Mouse (Mus musculus) 3T3-L1 (cell line): ENCODE measurements around the gene Mvd.

Source experiments
- DNase-seq: peaks from one replicate; pipeline ENCODE4 v3.0.0-alpha.2; 2015; ENCODE audit warnings: low read depth, low spot score

Mvd gene

DNA sequence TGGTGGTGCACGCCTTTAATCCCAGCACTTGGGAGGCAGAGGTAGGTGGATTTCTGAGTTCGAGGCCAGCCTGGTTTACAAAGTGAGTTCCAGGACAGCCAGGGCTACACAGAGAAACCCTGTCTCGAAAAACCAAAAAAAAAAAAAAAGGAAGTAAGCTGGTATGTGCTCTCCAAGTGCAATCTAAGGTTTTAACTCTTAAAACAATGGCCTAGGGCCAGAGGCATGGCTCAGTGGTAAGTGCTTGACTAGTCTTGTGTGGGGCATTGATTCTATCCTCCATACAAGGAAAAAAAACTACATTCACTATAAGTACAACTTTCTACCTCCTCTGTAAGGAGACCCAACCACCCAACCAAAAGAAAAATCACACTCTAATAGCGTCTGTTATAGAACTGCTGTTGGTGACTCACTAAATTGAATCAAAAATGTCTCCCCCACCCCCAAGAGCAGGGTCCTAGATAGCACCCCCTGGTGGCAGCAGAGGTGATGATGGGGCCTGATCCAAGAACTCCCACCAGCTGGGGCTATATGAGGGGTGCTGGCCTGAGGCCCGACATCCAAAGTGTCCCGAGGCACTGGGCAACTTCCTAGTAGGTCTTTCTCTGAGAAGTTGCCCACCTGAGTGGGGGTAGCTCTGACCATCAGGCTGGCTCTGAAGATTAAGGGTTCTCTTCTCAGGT lies 16.1 kb upstream of the Mvd start:
- DNase-seq: no peak

DNA sequence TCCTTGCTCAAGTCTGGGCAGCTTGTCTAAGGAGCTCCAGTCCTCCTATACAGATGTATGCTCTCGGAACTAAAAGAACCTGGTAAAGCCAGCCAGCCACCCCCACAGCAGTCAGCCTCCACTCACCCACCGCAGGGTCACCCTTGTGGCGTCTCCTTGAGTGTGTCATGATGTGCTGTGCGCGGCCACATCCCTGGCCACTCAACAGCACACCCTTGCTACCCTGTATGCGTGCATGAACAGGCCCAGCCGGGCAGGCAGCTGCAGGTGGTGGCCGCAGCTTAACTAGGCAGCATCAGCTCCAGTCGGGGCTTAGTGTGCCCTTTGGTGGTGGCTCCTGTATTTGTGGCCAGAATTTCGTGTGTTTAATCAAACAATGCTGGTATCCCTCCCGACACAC lies 13.9 kb upstream of the Mvd start:
- no peak for DNase-seq

DNA sequence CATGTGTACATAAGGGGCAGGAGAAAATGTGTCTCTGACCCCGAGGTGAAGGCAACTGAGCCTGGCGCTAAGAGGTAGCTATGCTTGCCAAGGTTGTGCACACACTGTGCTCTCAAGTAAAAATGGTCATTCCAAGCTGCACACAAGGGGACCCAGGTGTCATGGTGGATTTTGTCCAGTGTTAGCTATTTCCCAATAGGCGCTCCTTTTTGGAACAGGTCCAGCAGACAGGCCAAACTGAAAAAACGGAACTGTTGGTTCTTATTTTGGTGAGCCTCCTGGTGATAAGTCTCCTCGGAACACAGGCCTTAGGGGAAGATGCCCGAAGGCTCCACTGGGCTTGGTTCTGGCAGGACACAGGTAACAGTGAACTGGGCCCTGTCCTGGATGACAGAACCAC lies 11.2 kb upstream of the Mvd start:
- no peak for DNase-seq

DNA sequence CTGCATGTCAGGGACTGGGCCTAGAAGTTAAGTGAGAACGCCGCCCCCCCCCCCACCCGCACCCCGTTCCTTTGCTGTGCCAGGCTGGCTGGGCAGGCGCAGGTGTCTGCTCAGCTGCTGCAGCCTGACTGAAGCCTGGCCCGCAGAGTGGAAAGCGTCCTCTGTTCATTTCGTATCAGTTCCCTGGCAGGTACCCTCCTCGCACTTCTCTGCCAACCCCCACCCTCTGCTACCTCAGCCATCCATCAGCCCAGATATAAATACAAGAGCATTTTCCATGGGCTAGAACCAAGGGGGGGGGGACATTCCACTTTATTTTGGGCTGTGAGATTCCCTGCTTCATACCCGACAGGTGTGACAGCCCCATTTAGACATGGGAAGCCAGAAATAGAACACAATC lies 8.9 kb upstream of the Mvd start:
- no peak for DNase-seq

GRCm38 (mm10) chr8:122451161-122451703 lies 8.0 kb upstream of the Mvd start:
- no peak for DNase-seq

- DNase-seq: peak; percentile 69
Measured at GRCm38 (mm10) chr8:122445203-122445602, 2.0 kb upstream of the Mvd start.

- DNase-seq: peak; percentile 96
Measured at GRCm38 (mm10) chr8:122444058-122444748, 981 bp upstream of the Mvd start.

- DNase-seq: no peak
Measured at GRCm38 (mm10) chr8:122442781-122443180, 441 bp downstream of the Mvd start.

- no peak for DNase-seq
Measured at GRCm38 (mm10) chr8:122442356-122442755, 866 bp downstream of the Mvd start.

DNA sequence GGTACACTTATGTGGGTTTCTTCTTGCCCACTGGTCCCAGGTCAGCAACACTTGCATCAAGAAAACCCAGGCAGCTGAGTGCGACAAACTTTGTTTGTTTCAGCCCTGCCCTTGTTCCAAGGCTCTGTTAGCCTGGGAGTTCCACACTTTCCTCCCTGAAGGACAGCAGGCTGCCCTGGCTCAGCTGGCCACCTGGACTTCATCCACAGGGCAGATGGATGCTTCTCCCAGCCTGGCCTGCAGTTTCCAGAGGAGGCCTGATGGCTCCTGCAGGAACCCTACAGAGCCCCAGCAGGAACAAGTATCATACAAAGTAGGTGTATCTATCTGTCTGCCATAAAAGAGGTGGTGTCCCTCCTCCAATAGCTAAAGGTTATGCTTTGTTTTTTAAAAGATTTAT lies 1.9 kb downstream of the Mvd start:
- no peak for DNase-seq

DNA sequence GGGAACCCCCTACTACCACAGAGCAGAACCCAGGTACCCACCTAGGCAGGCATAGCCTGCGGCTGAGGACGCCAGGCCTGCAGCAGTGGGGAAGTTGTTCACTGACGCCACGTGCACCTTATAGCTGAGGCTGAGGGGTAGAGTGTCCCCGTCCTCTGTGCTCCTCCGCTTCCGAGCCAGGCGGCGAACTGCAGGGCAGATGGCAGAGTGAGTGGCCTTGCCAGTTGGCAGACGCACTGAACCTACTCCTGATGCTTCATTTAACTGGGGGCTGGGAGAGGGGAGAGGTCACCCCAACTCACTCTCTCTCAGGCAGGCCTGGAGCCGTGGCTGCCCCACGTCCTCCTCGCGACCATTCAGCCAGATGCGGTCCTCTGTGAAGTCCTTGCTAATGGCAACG lies 3.9 kb downstream of the Mvd start:
- DNase-seq: no peak

DNA sequence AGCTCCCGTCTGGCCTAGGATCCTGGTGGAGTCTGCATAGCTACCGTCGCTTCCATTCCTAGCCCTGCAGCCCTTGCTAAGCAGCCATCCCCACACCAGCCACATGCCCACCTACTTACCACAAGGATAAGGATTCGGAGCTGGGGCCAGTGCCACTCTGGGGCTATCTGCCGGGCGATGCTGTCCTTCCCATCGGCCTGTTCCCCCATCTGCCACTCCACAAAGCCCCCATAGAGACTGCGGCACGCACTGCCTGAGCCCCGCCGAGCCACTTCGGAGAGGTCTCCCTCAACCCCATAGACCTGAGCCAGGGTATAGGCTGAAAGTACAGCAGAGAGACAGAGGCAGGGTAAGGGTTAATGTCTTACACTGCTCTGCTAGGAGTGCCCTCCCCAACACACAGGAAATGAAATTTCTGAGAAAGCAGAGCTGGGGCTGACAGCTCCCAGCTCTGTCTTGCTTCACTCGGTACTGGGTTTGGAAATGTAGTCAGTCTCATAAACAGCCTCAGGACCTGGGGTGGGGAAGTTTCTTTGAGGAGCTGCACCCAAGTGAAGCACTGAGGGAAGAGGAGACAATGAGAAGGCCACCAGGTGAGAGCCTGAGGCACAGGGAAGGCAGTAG lies 5.4 kb downstream of the Mvd start:
- DNase-seq: no peak

DNA sequence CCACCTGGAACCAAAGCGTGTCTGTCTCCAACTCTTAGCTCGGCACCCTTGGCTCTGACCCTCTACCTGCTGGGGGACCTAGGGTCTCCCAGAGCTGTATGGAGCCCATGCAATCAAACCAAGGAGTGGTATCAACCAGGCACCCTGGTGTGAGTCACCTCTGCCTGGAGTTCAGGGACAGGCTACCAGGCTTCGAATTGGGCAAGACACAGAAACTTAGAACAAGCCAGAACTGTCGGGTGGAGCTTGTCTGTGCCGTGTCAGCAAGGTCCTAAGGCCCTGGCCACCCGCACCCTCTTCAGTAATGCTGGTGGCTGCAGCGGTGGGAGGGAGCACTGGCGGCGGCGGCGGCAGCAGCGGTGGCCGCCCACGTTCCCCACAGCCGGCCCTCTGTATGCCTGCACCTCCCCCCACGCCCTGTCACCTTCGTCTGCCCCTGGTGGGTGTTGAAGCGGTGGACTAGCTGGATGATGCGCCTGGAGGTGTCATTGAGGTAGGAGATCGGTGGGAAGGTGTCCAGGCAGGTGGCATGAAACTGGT lies 6.6 kb downstream of the Mvd start:
- no peak for DNase-seq

GRCm38 (mm10) chr8:122436146-122436545 lies 7.1 kb downstream of the Mvd start:
- DNase-seq: no peak

DNA sequence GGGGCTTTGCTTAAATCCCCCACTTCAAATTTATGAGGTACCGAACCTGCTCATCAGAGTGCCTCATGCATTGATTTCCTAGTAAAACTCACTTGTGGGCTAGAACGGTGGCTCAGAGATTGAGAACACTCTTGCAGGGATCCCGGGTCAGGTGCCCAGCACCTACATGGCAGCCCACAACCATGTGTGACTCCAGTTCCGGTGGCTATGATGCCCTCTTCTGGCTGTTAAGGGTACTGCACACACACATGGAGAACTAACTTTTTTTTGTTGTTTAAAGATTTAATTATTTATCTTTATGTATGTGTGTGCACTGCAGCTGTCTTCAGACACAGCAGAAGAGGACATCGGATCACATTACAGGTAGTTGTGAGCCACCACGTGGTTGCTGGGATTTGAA lies 7.8 kb downstream of the Mvd start:
- peak; percentile 20 for DNase-seq

- no peak for DNase-seq
Measured at GRCm38 (mm10) chr8:122433269-122433905, 9.8 kb downstream of the Mvd start.

- no peak for DNase-seq
Measured at GRCm38 (mm10) chr8:122432443-122433268, 10.6 kb downstream of the Mvd start, which contains the start of gene Cyba. TSS of gene Cyba (minus strand) at chr8:122432930.

DNA sequence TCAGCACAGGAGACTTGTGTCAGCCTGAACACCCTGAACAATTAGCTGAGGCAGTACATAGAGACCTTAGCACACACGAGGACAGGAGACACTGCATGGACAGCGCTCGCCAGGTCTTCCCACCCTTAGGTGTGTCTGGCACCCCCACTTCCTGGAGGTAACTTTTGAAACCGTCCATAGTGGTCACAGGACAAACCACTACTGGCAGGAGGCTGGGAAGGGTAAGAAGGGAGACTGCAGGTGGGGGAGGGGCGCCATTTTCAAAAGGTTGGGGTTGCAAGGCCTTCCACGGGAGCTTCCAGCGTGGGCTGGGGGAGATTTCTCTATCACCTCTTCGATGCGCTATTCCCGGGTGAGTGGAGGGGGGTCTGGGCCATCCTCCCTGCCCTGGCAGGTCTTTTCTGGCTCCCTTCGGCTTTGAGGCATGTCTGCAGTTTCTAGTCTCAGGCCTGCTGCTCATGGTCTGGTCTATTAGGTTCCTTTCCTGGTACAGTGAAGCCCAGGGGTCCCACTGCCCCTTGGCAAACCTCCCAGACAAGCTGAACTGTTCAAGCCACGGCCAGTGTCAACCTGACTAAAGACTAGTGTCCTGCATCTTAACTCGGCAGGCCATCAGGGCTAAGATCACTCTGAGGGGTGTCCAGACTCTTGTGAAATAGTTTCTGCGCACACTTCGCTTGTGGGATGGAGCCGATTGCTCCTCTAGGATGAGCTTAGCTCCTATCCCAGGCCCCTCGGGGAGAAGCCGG lies 11.4 kb downstream of the Mvd start:
- DNase-seq: no peak

GRCm38 (mm10) chr8:122430646-122431045 lies 12.6 kb downstream of the Mvd start:
- DNase-seq: no peak

DNA sequence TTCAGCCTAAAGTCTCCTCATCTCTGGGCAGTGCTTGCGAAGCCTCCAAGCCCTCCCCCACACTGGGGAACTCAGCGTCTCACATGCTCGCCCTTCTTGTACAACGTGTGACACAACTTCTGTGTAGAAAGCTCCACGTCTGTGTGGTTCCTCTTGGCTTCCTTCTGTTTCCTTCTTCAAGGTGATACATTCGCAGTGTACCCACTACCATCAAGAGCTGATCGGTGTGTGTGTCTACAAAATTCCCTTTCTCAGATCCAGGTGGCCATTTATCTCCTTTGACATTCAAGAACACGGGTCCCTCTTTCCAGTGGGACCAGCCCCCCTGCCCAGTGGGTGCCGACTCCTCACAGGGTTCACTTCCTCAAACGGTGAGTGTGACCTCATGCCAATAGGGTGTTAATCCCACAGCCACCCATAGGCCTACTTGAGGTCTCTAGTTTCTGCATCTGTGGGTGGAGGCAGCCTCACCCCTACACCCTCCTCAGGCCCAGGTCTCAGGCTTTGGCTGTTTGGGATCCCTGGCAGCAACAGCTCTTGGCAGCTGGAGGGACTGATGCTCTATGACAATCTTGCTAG lies 13.1 kb downstream of the Mvd start:
- DNase-seq: no peak
